Mouse (Mus musculus): ENCODE data around the gene Tbl1xr1.

Tbl1xr1 gene

GRCm38 (mm10) chr3:22076561-22076935 lies at the start of gene Tbl1xr1:
TSS of gene Tbl1xr1 (plus strand) at chr3:22076652.
- peak; percentile 95 to 97 for DNase-seq (ENCODE audit: low spot score in 2 of 2)

- no peak for DNase-seq (ENCODE audit: low spot score in 2 of 2)
Observed at GRCm38 (mm10) chr3:22038004-22038403, 38.4 kb upstream of the Tbl1xr1 start.

DNA sequence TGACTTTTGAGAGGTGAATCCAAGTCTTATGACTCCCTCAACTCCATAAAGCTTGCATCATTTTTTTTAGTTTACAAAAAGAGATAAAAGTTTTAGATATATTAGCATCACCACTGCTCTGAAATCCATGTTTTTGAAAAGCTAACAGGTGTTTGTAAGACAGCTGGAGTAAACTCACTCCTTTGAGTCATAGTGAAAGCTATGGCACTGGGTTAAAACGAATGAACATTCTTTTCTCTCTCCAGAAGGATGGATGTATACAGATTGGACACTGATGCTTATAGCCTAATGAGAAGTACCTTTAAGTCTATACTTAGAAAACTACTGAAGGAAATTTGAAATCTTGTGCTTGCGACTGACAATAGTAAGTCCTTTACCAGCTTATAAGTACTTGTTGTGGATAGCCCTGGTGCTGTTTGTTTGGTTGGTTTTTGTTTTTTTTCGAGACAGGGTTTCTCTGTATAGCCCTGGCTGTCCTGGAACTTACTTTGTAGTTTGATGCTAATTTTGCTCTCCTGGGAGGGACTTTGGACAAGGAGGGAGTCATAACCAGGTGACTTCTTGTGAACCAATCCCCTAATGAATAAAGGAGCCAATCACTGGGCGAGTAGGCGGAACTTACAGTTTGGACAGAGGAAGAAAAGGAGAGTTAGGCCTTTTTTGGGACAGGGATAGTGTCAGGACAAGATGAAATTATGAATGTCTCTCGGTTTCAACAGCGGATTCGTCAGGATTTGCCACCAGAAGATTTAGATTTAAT lies 37.2 kb upstream of the Tbl1xr1 start:
- no peak for DNase-seq (ENCODE audit: low spot score in 2 of 2)

GRCm38 (mm10) chr3:22040627-22041026 lies 35.8 kb upstream of the Tbl1xr1 start:
- no peak for DNase-seq (ENCODE audit: low spot score in 2 of 2)

DNA sequence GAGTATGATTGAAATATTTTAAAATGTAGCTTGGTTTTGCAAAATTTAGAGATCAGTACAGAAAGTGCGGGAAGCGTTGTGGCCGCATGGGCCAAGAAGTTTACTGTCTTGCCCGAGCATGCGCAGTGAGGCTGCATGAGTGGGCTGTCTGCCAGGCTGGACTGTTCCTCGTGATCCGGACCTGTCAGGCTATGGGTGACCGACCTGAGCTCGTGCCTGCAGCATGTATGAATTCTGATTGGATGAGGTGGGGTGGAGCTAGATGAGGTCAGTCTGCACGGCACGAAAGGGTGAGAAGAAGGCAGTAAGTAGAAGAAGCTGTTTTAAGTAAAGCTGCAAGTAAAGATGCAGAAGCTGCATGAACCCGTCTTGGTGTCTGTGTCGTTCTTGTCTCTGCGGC lies 29.2 kb upstream of the Tbl1xr1 start:
- peak; percentile 31 to 43 for DNase-seq (ENCODE audit: low spot score in 2 of 2)

- no peak for DNase-seq (ENCODE audit: low spot score in 2 of 2)
Observed at GRCm38 (mm10) chr3:22056664-22057328, 19.7 kb upstream of the Tbl1xr1 start.

GRCm38 (mm10) chr3:22058206-22058804 lies 18.1 kb upstream of the Tbl1xr1 start:
- DNase-seq (ENCODE audit: low spot score in 2 of 2): no peak

GRCm38 (mm10) chr3:22061163-22061562 lies 15.3 kb upstream of the Tbl1xr1 start:
- no peak for DNase-seq (ENCODE audit: low spot score in 2 of 2)

DNA sequence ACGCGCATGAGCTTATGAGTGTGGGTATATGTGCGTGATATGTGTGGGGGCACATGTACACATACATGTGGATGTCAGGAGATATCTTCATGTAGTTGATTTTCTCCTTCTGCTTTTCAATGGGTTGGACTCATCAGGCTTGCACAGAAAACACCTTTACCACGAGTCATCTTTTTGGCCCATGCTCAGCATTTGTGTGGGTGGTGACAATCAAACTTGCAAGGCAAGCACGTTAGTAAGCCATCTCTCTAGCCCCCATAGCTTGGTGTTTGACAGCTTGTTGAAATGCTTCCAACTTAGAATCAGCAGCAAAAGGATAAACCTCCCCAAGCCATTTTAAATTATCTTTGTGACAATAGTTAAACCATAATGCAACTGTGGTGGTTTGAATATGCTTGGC lies 7.8 kb upstream of the Tbl1xr1 start:
- DNase-seq (ENCODE audit: low spot score in 2 of 2): no peak

GRCm38 (mm10) chr3:22073916-22074315 lies 2.5 kb upstream of the Tbl1xr1 start:
- DNase-seq (ENCODE audit: low spot score in 2 of 2): no peak

- DNase-seq (ENCODE audit: low spot score in 2 of 2): peak in 1 of 2 experiments; percentile 57
Observed at GRCm38 (mm10) chr3:22074591-22075294, 1.7 kb upstream of the Tbl1xr1 start.

- DNase-seq (ENCODE audit: low spot score in 2 of 2): peak in 1 of 2 experiments; percentile 28
Observed at GRCm38 (mm10) chr3:22075517-22075886, 950 bp upstream of the Tbl1xr1 start.

GRCm38 (mm10) chr3:22075887-22076560 lies 428 bp upstream of the Tbl1xr1 start:
- peak; percentile 81 to 83 for DNase-seq (ENCODE audit: low spot score in 2 of 2)

GRCm38 (mm10) chr3:22076936-22077656 lies 644 bp downstream of the Tbl1xr1 start:
- DNase-seq (ENCODE audit: low spot score in 2 of 2): peak; percentile 46 to 48

GRCm38 (mm10) chr3:22077657-22078475 lies 1.4 kb downstream of the Tbl1xr1 start:
- DNase-seq (ENCODE audit: low spot score in 2 of 2): peak in 1 of 2 experiments; percentile 42

GRCm38 (mm10) chr3:22078529-22078928 lies 2.1 kb downstream of the Tbl1xr1 start:
- DNase-seq (ENCODE audit: low spot score in 2 of 2): no peak

DNA sequence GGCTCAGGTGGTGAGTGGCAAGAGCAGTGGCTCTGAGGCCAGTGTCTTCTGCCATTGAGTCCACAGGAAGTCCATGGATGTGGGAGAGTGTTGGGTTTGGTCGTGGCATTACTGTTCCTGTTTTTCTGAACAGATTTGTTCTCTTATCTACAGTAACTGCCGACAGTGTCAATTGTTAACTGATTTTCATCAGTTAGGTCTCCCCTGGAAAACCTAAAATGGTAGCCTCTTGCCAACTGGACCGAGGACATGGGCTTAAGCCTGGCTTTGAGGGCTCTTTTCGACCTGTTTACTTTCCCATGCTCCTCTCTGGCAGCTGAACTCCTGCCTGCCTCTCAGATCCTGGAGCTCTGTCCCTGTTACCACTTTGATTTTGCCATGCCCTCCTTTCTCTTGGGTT lies 5.4 kb downstream of the Tbl1xr1 start:
- DNase-seq (ENCODE audit: low spot score in 2 of 2): no peak

DNA sequence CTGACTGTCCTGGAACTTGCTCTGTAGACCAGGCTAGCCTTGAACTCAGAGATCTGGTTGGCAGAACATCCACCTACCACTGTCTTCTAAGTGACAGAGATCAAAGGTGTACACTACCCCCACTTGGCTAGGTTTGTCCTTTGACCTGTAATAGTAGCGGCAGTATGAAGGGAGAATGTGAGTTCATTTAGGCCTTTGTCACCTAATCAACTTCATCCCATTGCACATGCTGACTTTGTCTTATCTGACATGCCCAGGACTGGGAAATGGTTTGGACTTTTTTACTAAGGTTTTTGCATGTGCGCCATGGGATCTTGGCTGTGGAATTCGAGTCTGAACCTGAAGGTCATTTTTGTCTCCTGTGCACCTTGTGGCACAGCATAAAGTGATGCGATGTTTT lies 6.4 kb downstream of the Tbl1xr1 start:
- DNase-seq (ENCODE audit: low spot score in 2 of 2): no peak

DNA sequence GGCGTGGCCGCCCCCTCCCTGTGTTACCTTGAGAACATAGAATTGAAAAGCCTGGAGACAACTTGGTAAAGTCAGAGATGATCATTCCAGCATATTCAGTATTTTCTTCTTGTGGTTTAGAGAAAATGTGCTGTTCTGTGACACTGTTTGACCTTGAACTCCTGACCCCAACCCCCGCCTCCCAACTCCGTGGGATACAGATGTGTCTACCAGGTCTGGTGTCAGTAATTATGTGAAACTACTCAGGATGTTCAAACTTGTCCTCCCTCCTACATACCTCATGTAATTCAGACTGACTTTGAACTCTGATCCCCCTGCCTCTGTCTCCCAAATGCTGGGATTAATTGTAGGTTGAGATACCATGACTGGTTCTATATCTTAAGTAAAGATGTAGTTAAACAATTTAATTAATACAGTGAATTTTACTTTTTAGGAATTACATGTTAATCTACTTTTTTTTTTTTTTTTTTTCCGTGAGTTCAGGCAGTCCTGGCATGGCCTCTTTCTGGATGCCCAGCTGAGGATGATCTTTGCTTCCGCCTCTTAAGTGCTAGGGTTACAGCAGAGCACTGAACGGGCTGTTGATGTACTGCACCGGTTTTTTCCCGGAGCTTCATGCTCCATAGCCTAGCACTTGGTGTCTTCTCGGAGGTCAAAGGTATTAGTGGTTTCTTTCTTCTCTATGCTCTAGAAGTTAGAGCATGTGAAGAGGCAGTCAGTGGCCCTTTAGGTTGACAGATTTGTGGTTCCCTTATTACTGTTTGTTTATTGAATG lies 8.0 kb downstream of the Tbl1xr1 start:
- no peak for DNase-seq (ENCODE audit: low spot score in 2 of 2)

Measured in heart, adult 9 months (tissue).